Mouse (Mus musculus) hindbrain, embryonic 13.5 days (tissue): ENCODE measurements around the gene Avp. TPM values are rescaled to one million over a fixed set of nuclear protein-coding genes. Genes with fewer than 3 reads are reported as not detected.

Experiments
- ATAC-seq: fragments of 200-750 bp; cut with Nextera tagmentation; 2 replicates; pipeline ENCODE4 v1.8.0; 2017; ENCODE audit warnings: moderate TSS enrichment; ENCODE audit not compliant: low FRiP score
- H3K27ac ChIP-seq: fragments of 300-500 bp; sonication (generic); 2 replicates; pipeline ENCODE4 v1.5.1; 2015; ENCODE audit warnings: inconsistent platforms, mild to moderate bottlenecking, moderate library complexity
- H3K27me3 ChIP-seq: fragments of 300-500 bp; sonication (generic); 2 replicates; pipeline ENCODE4 v1.6.1; 2015; ENCODE audit warnings: mild to moderate bottlenecking, inconsistent platforms
- H3K36me3 ChIP-seq: fragments of 300-500 bp; sonication (generic); 2 replicates; pipeline ENCODE4 v1.6.1; 2015; ENCODE audit warnings: mild to moderate bottlenecking, inconsistent platforms
- H3K4me1 ChIP-seq: fragments of 300-500 bp; sonication (generic); replicated peaks from 2 replicates; pipeline ENCODE4 v1.6.1; 2015; ENCODE audit warnings: inconsistent platforms
- H3K4me2 ChIP-seq: fragments of 300-500 bp; sonication (generic); 2 replicates; pipeline ENCODE4 v1.6.1; 2015; ENCODE audit warnings: inconsistent platforms, mild to moderate bottlenecking, moderate library complexity
- H3K4me3 ChIP-seq: fragments of 300-500 bp; sonication (generic); 2 replicates; pipeline ENCODE4 v1.5.1; 2015; ENCODE audit warnings: mild to moderate bottlenecking, inconsistent platforms
- H3K9ac ChIP-seq: fragments of 300-500 bp; sonication (generic); 2 replicates; pipeline ENCODE4 v1.6.1; 2015; ENCODE audit warnings: mild to moderate bottlenecking, inconsistent platforms
- H3K9me3 ChIP-seq: fragments of 300-500 bp; sonication (generic); 2 replicates; pipeline ENCODE4 v1.6.1; 2016; ENCODE audit warnings: inconsistent platforms
- WGBS: fragments of 180-500 bp; shearing (Covaris S2); methylation state at CpG from one replicate; pipeline ENCODE4 v1.1.7; 2015; 5-methylcytosine and 5-hydroxymethylcytosine counted together
- microRNA-seq: library from miRNA; unstranded; fragments of <30 nt; microRNA quantifications from one replicate; pipeline ENCODE4, GENCODE M21; 2016
- polyA plus RNA-seq: library from polyadenylated mRNA; unstranded; fragments of >200 nt; fragmentation: Nextera tagmentation; extraction: Ambion mirVana; gene quantifications from 2 replicates; pipeline ENCODE4 v1.2.1, GENCODE M21; 2015

Avp gene
- polyA plus RNA-seq, 1 experiment from 2014 or later = not detected

- Histone ChIP-seq H3K27me3 (no peaks in the 10 kb centered on the region), H3K36me3 (peaks cover 76% of the 10 kb centered on the region), H3K9ac (no peak overlapping the region), H3K9me3 (no peaks in the 10 kb centered on the region), H3K4me3 (no peak overlapping the region), H3K4me1 (no peaks in the 10 kb centered on the region), H3K4me2 (no peak overlapping the region), H3K27ac (no peak overlapping the region)
- WGBS = 95% methylated on average over 2 of the region's 2 CpGs
- ATAC-seq = no peak
These were observed 50.2 kb downstream of the Avp start for GRCm38 (mm10) chr2:130532201-130532600.

Small RNA genes within 50 kb of the gene (microRNA-seq; reads per million reads assigned to microRNA genes)
- not detected for gene Gm23876

Other genes with a start within 250 kb of the Avp start
- gene Cpxm1, start 185.0 kb downstream of the Avp start, polyA plus RNA-seq = 29.0 and 32.6 TPM in 2 replicates
- gene Gm28372, start 177.3 kb downstream of the Avp start, polyA plus RNA-seq = 0.16 TPM in 1 of 2 replicates, not detected in the other
- 0.68 and 0.83 TPM in 2 replicates for gene 1700020A23Rik, start 177.3 kb downstream of the Avp start, polyA plus RNA-seq
- gene Tmem239, start 176.1 kb downstream of the Avp start, polyA plus RNA-seq = 0.23 and 0.38 TPM in 2 replicates
- gene Vps16, start 158.2 kb downstream of the Avp start, polyA plus RNA-seq = 99.9 and 113 TPM in 2 replicates
- gene Pced1a, start 157.9 kb downstream of the Avp start, polyA plus RNA-seq = 12.0 and 12.2 TPM in 2 replicates
- 123 and 126 TPM in 2 replicates for gene Ptpra, start 132.3 kb downstream of the Avp start, polyA plus RNA-seq
- gene Mrps26, start 18.8 kb downstream of the Avp start, polyA plus RNA-seq = 83.9 and 88.8 TPM in 2 replicates
- not detected in 2 replicates for gene Oxt, start 6.4 kb downstream of the Avp start, polyA plus RNA-seq
- 11.7 and 12.9 TPM in 2 replicates for gene Fastkd5, start 47.5 kb upstream of the Avp start, polyA plus RNA-seq
- gene Ubox5, start 47.5 kb upstream of the Avp start, polyA plus RNA-seq = 11.5 and 11.8 TPM in 2 replicates
- 10.5 and 11.1 TPM in 2 replicates for gene Lzts3, start 60.2 kb upstream of the Avp start, polyA plus RNA-seq
- 72.0 and 74.1 TPM in 2 replicates for gene Ddrgk1, start 82.1 kb upstream of the Avp start, polyA plus RNA-seq
- gene Itpa, start 85.1 kb upstream of the Avp start, polyA plus RNA-seq = 141 and 143 TPM in 2 replicates
- 0.32 and 1.1 TPM in 2 replicates for gene Slc4a11, start 115.0 kb upstream of the Avp start, polyA plus RNA-seq